Comparison of ENCODE assay signal across 8 mouse cellular contexts in the genomic region with DNA sequence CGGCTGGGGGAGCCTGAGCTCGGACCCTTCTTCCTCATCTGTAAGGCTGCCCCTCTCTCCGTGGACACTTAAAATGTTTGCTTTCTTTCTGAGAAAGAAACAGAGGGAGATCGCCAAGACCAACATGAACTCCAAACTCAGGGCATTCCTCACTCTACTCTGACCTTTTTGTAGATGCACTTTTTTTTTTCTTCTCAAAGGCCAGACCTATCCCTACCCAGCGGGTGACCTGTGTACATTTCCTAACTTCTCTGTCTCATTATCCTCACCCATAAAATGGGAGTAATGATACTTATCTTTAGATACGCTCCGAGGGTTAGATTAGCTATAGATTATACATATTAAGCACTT.
A peak's percentile ranks its signal among the peaks of the same experiment; 100 is the strongest.
DNase-seq lines count a peak whose midpoint lies in the region; ATAC-seq and TF ChIP-seq lines count a peak whose summit lies in the region.

No protein-coding gene starts in this region.

- TF ChIP-seq CTCF in gastrocnemius, adult 2 months (IDR thresholded peaks at IDR 0.05) = no peak
- no peak for TF ChIP-seq CTCF in C2C12 (IDR thresholded peaks at IDR 0.05; ENCODE audit: control insufficient read depth, insufficient read depth, insufficient read length)
- no peak for TF ChIP-seq CTCF in liver, postnatal 0 days (IDR thresholded peaks at IDR 0.05; ENCODE audit: low read depth)

- H3K79me3 ChIP-seq in C2C12 (ENCODE audit: low read depth) = no peaks in the 10 kb centered on the region

- intact Hi-C loops in gastrocnemius, adult 2 months (cut with DNase I) = loop anchor here (2.0 to 10.0 kb wide), 4 partner anchors 47 to 473 kb away; a partner anchor contains a TSS

- H3K36me3 ChIP-seq in C2C12 (ENCODE audit: control insufficient read depth, insufficient read depth) = no peaks in the 10 kb centered on the region
- no peaks in the 10 kb centered on the region for H3K36me3 ChIP-seq in forebrain, embryonic 15.5 days
- no peaks in the 10 kb centered on the region for H3K36me3 ChIP-seq in liver, postnatal 0 days (replicated peaks; ENCODE audit: insufficient read depth, low read length)

- H3K9ac ChIP-seq in forebrain, embryonic 15.5 days (replicated peaks) = peak overlapping the region; percentile 59
- peak overlapping the region; percentile 88 for H3K9ac ChIP-seq in liver, postnatal 0 days (replicated peaks)

- no peaks in the 10 kb centered on the region for H3K79me2 ChIP-seq in C2C12 (ENCODE audit: control insufficient read depth, insufficient read depth)

- 18% methylated on average over 7 of the region's 7 CpGs for WGBS in forebrain, embryonic 15.5 days
- WGBS in liver, postnatal 0 days (ENCODE audit: insufficient replicate concordance) = 15% methylated on average over 7 of the region's 7 CpGs

- peak overlapping the region; percentile 98 for H3K27ac ChIP-seq in gastrocnemius, adult 2 months
- H3K27ac ChIP-seq in forebrain, embryonic 15.5 days (replicated peaks) = peak overlapping the region; percentile 79
- H3K27ac ChIP-seq in liver, postnatal 0 days (ENCODE audit: low read depth) = peak overlapping the region; percentile 99

- H3ac ChIP-seq in C2C12 (ENCODE audit: control insufficient read depth, insufficient read length, low read depth) = peak overlapping the region; percentile 73

- no peak; the same call in 1 of the 2 replicates for ATAC-seq in forebrain, embryonic 15.5 days (replicated peaks)
- peak; percentile 30 for ATAC-seq in liver, postnatal 0 days

- peaks cover 8% of the 10 kb centered on the region; the same call in 1 of the 2 replicates for H3K4me1 ChIP-seq in forebrain, embryonic 15.5 days
- H3K4me1 ChIP-seq in liver, postnatal 0 days (ENCODE audit: insufficient read depth) = peaks cover 41% of the 10 kb centered on the region

- no peaks in the 10 kb centered on the region for H3K9me3 ChIP-seq in forebrain, embryonic 15.5 days
- H3K9me3 ChIP-seq in liver, postnatal 0 days (ENCODE audit: low read length) = no peaks in the 10 kb centered on the region

- H3K4me3 ChIP-seq in gastrocnemius, adult 2 months = peak overlapping the region; percentile 74
- peak overlapping the region; percentile 28 for H3K4me3 ChIP-seq in C2C12 (ENCODE audit: insufficient read depth, poor library complexity, severe bottlenecking)
- peak overlapping the region; percentile 53 for H3K4me3 ChIP-seq in forebrain, embryonic 15.5 days
- H3K4me3 ChIP-seq in liver, postnatal 0 days (ENCODE audit: low read depth, low read length) = peak overlapping the region; percentile 65

- peak overlapping the region; percentile 72 for H3K4me2 ChIP-seq in forebrain, embryonic 15.5 days (replicated peaks)
- peak overlapping the region; percentile 87 for H3K4me2 ChIP-seq in liver, postnatal 0 days (ENCODE audit: low read depth, low read length)

- no peak for TF ChIP-seq EP300 in liver, postnatal 0 days (IDR thresholded peaks at IDR 0.05; ENCODE audit: low read depth)

- H3K27me3 ChIP-seq in C2C12 (ENCODE audit: control insufficient read depth, insufficient read depth, insufficient read length) = no peaks in the 10 kb centered on the region
- H3K27me3 ChIP-seq in forebrain, embryonic 15.5 days = no peaks in the 10 kb centered on the region
- no peaks in the 10 kb centered on the region for H3K27me3 ChIP-seq in liver, postnatal 0 days (ENCODE audit: insufficient read depth, low read length)

- no peak for DNase-seq in gastrocnemius, adult 2 months
- DNase-seq in gastrocnemius, adult 8-10 months (ENCODE audit: low spot score in 2 of 2) = no peak
- no peak for DNase-seq in liver, postnatal 0 days
- no peak for DNase-seq in B cell, adult 2 months
- no peak for DNase-seq in left cerebral cortex, adult 11 months (ENCODE audit: low spot score)
- no peak for DNase-seq in cerebellum, postnatal 25 days

TF ChIP-seq in C2C12, 6 proteins besides CTCF, POLR2A, EP300 and RAD21:
- TF ChIP-seq MAX (IDR thresholded peaks at IDR 0.05) = no peak
- no peak for TF ChIP-seq FOSL1 (IDR thresholded peaks at IDR 0.05; ENCODE audit: insufficient read depth, low read length, poor library complexity, severe bottlenecking)
- TF ChIP-seq MYOD1 (IDR thresholded peaks at IDR 0.05; ENCODE audit: control insufficient read depth, insufficient read length, low read depth) = no peak
- no peak for TF ChIP-seq MYOG (IDR thresholded peaks at IDR 0.05; ENCODE audit: control insufficient read depth, extremely low read depth, insufficient read length)
- no peak for TF ChIP-seq USF1 (IDR thresholded peaks at IDR 0.05; ENCODE audit: low read depth)
- TF ChIP-seq CEBPB (IDR thresholded peaks at IDR 0.05; ENCODE audit: low read depth) = no peak
